Mouse (Mus musculus): ENCODE results near the gene Bhmt2.

Bhmt2 gene

DNA sequence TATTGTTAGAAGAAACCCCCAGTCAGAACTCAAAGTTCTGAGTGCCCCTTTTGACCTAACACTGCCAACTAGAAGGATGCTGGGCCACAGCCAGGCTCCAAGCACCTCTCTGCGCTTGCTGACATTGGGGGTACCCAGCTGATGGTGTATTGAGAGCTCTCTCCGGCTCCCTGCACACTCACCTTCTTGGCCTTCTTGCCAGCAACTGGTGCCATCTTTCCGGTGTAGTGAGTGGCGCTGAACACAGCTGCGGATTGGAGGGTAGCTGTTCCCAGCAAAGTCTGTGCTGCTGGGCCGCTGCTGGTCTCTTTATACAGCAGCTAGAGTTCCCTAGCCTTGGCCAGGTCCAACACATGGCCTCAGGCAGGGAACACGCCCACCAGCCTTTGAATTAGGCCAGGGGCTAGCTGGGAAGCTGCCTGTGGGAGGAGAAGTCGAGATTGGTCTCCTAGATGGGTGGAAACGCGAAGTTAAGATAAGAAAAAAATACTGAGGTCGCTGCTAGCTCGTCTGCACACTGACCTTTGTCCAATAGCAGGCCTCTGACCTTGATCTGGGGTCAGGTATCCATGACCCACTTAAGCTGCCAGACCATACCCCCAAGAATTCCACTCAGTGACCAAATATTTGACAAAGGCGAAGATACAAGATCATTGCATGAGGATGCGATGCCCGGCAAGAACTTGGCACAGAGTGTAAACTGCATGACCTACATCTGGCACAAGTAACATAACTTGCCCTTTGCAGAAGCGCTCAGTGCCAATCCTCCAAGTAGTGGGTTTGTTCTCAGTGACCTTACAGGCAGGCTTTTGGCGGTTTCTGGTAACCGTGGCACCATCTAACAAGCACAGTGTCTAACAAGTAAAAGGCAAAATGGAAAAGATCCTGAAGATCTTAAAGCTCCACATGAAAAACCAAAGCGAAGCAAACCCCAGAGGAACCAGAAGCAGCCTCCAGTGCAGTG is 36.5 kb downstream of the Bhmt2 start, which contains the start of gene Bhmt:
Bhmt (minus strand) TSS at position 680 of the 964 bp plus-strand sequence.
- no peak for DNase-seq

DNA sequence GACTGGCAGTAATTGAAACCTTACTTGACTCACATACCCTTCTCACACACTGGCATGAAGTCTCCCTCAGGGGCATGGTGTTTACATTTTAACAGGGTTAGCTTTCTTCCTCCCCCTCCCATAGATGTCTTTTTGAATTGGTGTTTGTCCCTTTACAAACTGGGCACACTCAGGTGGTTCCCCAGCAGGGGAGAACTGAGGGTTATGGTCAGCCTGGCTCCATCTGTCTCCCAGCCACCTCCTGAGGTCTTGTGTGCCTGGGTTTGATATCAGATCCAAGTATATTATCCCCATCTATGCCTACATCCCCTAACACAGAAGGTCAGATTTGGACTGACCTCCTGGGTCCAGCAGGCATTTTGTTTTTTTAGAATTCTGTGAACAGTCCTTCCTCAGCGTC is 37.5 kb downstream of the Bhmt2 start:
- DNase-seq, result no peak

DNA sequence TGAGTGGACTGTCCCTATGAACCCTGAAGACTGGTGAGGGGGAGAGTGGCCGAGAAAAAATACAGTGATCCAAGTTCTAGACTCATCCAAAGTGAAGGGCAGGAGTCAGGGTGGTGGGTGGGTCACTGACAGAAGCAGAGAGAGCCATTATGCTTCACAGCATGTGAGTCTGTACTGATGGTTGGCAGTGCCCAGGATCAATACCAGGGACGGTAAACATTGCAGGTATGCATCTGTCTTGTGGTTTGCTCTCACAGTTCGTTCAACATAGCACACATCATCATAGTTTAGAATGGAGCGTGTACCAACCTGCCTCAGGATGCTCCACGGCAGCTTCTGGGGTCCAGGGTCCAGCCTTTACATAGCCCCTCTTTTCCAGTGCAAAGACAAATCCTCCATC is 41.2 kb downstream of the Bhmt2 start:
- DNase-seq, result no peak

DNA sequence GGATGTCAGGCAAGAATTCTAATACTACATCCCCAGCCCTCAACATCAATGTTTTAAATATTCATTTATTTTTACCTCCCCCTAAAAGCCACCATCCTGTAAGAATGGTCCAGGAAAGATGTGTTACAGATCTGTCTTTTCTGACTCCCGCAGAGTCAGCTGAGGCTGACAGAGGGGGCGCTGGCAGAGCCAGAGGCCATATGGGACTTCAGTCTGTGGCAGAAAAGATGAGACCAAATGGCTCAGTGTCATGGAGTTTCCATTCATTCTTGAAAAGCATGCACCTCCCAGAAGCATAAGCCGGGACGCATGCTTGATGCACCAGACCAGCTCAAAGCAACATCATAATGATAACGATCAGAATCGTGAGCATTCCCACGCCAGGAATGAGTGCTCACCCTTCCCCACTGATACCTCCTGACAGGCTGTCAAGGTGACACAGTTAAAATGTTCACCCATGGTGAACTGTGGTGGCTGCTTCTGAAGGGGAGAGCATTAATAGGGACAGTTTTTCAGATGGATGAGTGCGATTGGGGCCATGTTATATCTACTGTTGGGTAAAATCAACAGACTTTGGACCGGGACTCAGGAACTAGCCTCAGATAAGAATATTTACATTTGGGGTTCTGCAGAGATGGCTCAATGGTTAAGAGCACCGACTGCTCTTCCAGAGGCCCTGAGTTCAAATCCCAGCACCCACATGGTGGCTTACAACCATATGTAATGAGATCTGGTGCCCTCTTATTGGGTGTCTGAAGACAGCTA is 43.0 kb downstream of the Bhmt2 start:
- DNase-seq, result no peak

DNA sequence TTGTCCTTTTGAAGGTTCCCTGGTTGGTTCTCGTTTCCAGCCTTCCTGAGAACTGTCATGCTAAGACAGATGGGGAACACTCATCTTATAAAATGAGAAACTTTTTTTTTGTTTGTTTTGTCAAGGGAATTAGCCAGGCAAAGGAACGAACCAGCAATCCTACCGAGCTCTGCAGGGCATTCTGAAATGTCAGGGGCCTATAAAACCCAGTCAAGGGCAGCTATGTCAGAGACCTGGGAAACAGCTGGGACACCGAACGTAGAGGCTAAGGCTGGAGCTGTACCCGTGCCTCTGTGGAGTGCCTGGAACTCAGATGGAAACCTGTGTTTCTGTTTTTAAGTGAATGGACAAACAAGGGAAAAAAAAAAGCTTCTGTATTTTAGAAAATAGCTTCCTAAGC is 45.2 kb downstream of the Bhmt2 start:
- no peak for DNase-seq

DNA sequence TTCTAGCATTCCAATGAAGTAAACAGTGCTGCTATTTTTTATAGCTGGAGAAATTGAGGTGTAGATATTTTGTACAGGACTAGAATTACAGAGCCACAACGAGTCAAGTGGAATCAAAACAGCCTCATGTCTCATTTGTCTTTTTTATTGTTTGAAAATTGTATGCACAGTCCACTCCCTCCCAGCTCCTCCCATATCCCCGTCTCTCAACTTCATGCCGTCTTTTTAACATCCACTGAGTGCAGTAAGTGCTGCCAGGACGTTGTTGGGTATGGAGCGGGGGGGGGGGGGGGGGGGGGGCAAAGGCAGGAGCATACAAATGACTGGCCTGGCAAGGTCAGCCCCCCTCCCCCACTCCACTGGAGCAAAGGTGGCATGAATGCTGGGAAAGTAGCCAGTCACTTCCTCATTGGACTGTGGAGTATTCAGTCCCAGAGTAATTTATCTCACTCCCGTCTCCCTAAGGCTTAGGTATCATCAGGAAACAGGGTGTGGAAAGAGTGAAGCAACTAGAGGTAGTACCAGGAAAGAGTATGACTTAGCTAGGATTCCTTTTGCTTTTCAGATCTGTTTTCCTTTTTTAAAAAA is 59.6 kb downstream of the Bhmt2 start:
- no peak for DNase-seq

DNA sequence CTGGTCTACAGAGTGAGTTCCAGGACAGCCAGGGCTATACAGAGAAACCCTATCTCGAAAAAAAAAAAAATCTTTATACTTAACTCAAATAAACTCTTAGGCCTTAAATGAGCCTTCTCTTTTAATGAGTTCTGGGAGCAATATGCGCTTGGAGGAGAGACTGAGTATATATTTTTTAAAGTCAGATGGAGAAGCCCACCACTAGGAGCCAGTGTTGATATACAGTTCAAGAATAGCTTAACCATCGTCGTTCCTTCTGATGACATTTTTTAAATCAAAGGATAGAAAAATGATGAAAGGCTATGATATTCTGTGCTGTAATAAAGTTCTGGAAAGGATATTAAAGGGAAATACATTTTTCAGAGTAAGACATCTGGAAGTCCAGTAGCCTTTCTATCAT is 60.3 kb downstream of the Bhmt2 start:
- no peak for DNase-seq

DNA sequence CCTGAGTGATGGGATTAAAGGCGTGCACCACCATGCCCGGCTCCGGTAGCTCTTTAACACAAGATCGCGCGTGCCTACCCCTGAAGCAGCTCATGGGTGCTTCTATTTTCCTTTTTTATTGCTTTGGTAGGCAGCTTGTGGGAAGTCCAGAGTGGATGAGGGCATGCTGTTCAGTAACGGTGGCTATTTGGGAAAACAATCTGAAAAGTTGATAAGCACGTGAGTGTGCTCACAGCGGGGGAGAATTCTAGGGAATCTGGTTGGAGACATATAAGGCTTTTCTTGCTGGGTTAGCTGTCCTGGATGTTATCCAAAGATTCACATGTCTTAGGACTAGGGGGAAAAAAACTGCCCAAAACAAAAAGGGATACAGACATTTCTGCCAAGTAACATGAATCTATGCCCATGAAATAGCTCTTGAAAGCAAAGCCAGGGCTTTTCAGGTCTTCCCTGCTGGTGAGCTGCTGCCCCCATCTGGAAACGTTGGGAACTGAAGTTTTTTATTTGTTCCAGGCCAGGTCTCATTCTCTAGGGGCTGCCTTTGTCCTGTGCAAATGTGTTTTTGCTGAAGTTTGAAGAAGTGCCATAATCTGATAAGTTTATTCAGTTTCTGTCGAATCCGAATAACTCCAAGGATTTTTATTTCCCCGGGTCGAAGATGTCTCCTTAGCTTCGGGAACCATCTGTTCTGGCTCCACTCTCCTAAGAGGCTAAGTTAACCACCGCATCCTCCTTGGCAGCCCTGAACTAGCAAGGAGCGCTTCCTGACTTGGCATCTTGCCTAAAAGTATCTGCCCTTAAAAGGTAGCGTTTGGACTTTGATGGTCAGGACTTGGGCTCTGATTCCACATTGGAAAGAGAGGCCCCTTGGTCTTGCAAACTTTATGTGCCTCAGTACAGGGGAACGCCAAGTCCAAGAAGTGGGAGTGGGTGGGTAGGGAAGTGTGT is 61.2 kb downstream of the Bhmt2 start:
- peak; percentile 74 for DNase-seq

DNA sequence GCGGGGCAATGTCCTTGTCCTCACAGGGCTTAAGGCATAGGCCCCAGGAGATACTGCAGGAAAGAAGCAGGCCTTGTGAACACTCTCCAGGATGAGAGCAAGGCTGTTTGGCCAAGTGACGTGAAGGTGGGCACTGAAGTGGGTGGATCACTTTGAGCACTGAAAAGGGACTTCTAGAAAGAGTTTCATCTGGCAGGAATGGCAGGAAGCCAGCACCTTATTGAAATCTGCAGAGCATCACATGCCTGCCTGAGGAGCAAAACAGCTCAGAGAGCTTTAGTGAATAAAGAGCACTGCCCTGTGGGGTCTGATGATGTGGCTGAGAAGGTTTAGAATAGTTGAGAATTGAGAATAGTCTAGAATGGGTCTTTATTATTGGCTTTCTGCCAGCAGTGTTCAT is 65.6 kb downstream of the Bhmt2 start:
- DNase-seq, result no peak

DNA sequence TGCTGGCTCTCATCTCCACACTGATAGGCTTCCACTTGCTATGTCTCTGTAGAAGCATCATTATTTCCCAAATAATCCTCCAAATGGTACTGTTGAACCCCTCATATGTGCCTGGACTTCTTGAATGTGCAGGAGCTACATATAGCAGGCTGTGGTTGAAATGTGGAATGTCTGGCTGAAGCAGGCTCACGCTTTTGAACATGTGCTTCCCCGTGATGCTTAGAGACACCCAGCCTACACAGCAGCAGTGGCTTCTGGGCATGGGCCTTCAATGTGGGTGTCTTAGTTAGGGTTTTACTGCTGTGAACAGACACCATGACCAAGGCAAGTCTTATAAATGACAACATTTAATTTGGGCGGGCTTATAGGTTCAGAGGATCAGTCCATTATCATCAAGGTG is 66.4 kb downstream of the Bhmt2 start:
- no peak for DNase-seq

DNA sequence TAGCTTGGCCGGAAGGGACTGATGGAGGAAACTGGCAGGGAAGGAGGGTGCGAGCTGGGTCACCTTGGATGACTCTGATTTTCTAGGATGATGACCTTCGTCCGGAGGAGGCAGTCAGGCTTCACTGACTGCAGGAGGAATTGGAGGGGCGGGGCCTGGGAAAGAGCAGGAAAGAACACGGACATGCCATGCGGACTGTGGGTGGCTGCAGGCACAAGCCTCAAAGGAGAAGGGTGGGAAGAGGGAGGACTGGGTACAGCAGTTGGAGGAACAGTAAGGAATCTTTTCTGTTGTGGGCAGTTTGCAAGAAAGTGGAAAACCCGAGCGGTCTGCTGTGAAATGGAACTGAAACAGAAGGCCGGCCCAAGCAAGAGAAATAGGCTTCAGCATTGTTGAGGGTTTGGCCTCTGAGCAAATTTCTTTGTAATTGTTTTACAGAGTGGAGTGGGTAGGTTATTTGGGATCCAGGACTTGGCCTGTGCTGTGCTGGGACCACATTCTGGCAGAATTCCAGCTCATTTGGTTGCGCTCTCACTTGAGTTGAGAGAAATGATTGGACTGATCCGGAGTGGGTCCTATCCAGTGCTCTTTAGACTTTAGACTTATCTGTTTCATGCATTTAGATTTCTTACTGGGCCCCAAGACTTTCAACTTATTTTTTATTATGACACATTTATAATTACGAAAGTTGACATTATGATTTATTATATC is 67.1 kb downstream of the Bhmt2 start:
- DNase-seq, result peak; percentile 36

All from right cerebral cortex, postnatal 25 days (tissue).